Mouse (Mus musculus) cerebellum, adult 8-10 months (tissue): ENCODE measurements around the gene Gm2000.
"Not testable (repeated sequence)": the region's sequence is repeated elsewhere in the genome, so short reads cannot be mapped to it uniquely, and the experiment has no call there.

Source experiments
- DNase-seq: peaks from one replicate; pipeline ENCODE4 v3.0.0; 2022

Gm2000 gene

GRCm38 (mm10) chr1:156365740-156366139 lies at the start of gene Gm2000:
Gene Gm2000 (plus strand): TSS chr1:156366040.
- DNase-seq, result no peak

GRCm38 (mm10) chr1:156323126-156323525 lies 42.7 kb upstream of the Gm2000 start:
- no peak for DNase-seq

GRCm38 (mm10) chr1:156340847-156341246 lies 25.0 kb upstream of the Gm2000 start:
- no peak for DNase-seq

- no peak for DNase-seq
Observed at GRCm38 (mm10) chr1:156344433-156344832, 21.4 kb upstream of the Gm2000 start.

GRCm38 (mm10) chr1:156345633-156346032 lies 20.2 kb upstream of the Gm2000 start:
- DNase-seq, result no peak

GRCm38 (mm10) chr1:156349031-156349430 lies 16.8 kb upstream of the Gm2000 start:
- DNase-seq, result no peak

GRCm38 (mm10) chr1:156350441-156350840 lies 15.4 kb upstream of the Gm2000 start:
- no peak for DNase-seq

- no peak for DNase-seq
Observed at GRCm38 (mm10) chr1:156352466-156352865, 13.4 kb upstream of the Gm2000 start.

GRCm38 (mm10) chr1:156381217-156381616 lies 15.4 kb downstream of the Gm2000 start:
- no peak for DNase-seq

- DNase-seq, result no peak
Observed at GRCm38 (mm10) chr1:156386232-156386631, 20.4 kb downstream of the Gm2000 start.

GRCm38 (mm10) chr1:156386880-156387279 lies 21.0 kb downstream of the Gm2000 start:
- DNase-seq, result no peak

- DNase-seq, result no peak
Observed at GRCm38 (mm10) chr1:156393148-156393547, 27.3 kb downstream of the Gm2000 start.

GRCm38 (mm10) chr1:156400159-156400558 lies 34.3 kb downstream of the Gm2000 start:
- DNase-seq, result not testable (repeated sequence)

GRCm38 (mm10) chr1:156402491-156402890 lies 36.7 kb downstream of the Gm2000 start:
- no peak for DNase-seq

GRCm38 (mm10) chr1:156403251-156403650 lies 37.4 kb downstream of the Gm2000 start:
- DNase-seq, result peak; percentile 8

- DNase-seq, result no peak
Observed at GRCm38 (mm10) chr1:156408004-156408403, 42.2 kb downstream of the Gm2000 start.

GRCm38 (mm10) chr1:156408521-156408920 lies 42.7 kb downstream of the Gm2000 start:
- no peak for DNase-seq
